Mouse (Mus musculus): ENCODE measurements around the gene Anxa2. TPM values are rescaled to one million over a fixed set of nuclear protein-coding genes. Genes with fewer than 3 reads are reported as not detected.

Gene Anxa2
- polyA plus RNA-seq, 1 experiment: 1,009 TPM

DNA sequence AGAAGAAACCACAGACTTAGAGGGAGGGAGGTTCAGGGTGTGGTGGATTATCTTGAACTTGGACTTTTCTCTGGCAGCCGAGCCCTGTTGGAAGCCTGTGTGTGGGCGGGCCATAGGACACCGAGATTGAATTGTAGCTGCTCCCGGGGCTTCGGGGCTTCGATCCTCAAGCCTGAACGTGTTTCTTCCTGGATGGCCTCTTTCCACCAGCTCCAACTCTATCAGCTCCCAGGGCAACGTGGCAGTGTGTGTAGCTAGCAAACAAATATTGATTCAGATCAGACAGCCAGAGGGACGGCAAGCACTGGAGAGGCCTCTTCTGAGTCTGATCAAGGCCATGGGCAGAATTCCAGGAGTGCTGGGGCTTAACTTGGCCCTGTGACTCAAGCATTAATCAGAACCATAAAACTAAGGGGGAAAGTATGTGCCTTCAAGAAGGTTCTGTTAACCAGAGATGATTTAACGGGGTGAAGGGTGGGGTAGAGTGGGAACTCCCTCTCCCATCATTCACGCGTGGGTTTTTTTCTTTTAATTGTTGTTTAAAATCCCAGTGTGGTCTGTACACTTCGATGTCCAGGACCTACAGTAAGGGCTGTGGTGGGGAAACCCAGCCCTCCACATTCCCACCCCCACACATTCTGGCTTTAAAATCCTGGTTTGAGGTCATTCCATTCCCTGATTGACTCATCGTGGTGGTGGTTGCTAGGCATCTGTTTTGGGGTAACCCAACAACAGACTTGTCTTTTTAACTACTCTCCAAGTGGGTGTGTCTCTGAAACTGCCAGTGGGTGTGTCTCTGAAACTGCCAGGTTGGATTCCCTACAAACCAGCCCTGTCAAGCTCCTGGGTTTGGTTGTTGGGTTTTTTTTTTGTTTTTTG, 4.6 kb downstream of the Anxa2 start:
- no peak for TF ChIP-seq MAX (IDR thresholded peaks at IDR 0.05; ENCODE audit: low read depth)
- TF ChIP-seq E2F4 (IDR thresholded peaks at IDR 0.05; ENCODE audit: insufficient read depth): no peak
- TF ChIP-seq POLR2A (IDR thresholded peaks at IDR 0.05; ENCODE audit: insufficient read length, low read depth): no peak
- no peak for TF ChIP-seq USF1 (IDR thresholded peaks at IDR 0.05; ENCODE audit: low read depth)
- no peak for TF ChIP-seq CEBPB (IDR thresholded peaks at IDR 0.05; ENCODE audit: insufficient read depth, poor library complexity, severe bottlenecking)
- no peak for TF ChIP-seq REST (IDR thresholded peaks at IDR 0.05; ENCODE audit: insufficient read depth, insufficient read length)
- no peak for TF ChIP-seq SRF (IDR thresholded peaks at IDR 0.05; ENCODE audit: control insufficient read depth, insufficient read length, low read depth)
- TF ChIP-seq TCF12 (IDR thresholded peaks at IDR 0.05; ENCODE audit: insufficient read depth, poor library complexity, severe bottlenecking): no peak
- TF ChIP-seq MYOD1 (IDR thresholded peaks at IDR 0.05; ENCODE audit: control insufficient read depth in 1 of 3, insufficient read length in 2 of 3, low read depth in 2 of 3): peak in 1 of 3 experiments; percentile 12
- peak; percentile 22 for TF ChIP-seq POLR2AphosphoS2 (IDR thresholded peaks at IDR 0.05; ENCODE audit: insufficient read length, low read depth)
- TF ChIP-seq TCF3 (IDR thresholded peaks at IDR 0.05; ENCODE audit: insufficient read length, low read depth): no peak
- TF ChIP-seq MYOG (IDR thresholded peaks at IDR 0.05; ENCODE audit: control insufficient read depth in 1 of 3, insufficient read depth in 1 of 3, insufficient read length in 2 of 3, low read depth in 2 of 3): no peak
- Histone ChIP-seq H3K4me3 (peak overlapping the region; percentile 95), H3K79me2 (ENCODE audit: control insufficient read depth, insufficient read depth) (peaks cover 77% of the 10 kb centered on the region), H3K36me3 (ENCODE audit: control insufficient read depth, insufficient read depth) (peaks cover 31% of the 10 kb centered on the region), H3K27me3 (ENCODE audit: control insufficient read depth, insufficient read depth, insufficient read length) (no peaks in the 10 kb centered on the region), H3K4me2 (ENCODE audit: low read depth) (peak overlapping the region; percentile 91), H3ac (ENCODE audit: control insufficient read depth, insufficient read length) (no peak overlapping the region)

GRCm38 (mm10) chr9:69458982-69459381, 5.6 kb downstream of the Anxa2 start:
- H3ac ChIP-seq (ENCODE audit: control insufficient read depth, insufficient read length): no peak overlapping the region
- peaks cover 84% of the 10 kb centered on the region for H3K79me2 ChIP-seq (ENCODE audit: control insufficient read depth, insufficient read depth)
- no peaks in the 10 kb centered on the region for H3K27me3 ChIP-seq (ENCODE audit: control insufficient read depth, insufficient read depth, insufficient read length)
- H3K4me3 ChIP-seq: no peak overlapping the region
- H3K36me3 ChIP-seq (ENCODE audit: control insufficient read depth, insufficient read depth): peaks cover 31% of the 10 kb centered on the region
- no peak for TF ChIP-seq TCF12 (IDR thresholded peaks at IDR 0.05; ENCODE audit: insufficient read depth, poor library complexity, severe bottlenecking)
- no peak for TF ChIP-seq POLR2AphosphoS2 (IDR thresholded peaks at IDR 0.05; ENCODE audit: insufficient read length, low read depth)
- TF ChIP-seq CEBPB (IDR thresholded peaks at IDR 0.05; ENCODE audit: insufficient read depth, poor library complexity, severe bottlenecking): no peak
- no peak for TF ChIP-seq E2F4 (IDR thresholded peaks at IDR 0.05; ENCODE audit: insufficient read depth)
- no peak for TF ChIP-seq MYOD1 (IDR thresholded peaks at IDR 0.05; ENCODE audit: control insufficient read depth in 1 of 3, insufficient read length in 2 of 3, low read depth in 2 of 3)
- TF ChIP-seq SRF (IDR thresholded peaks at IDR 0.05; ENCODE audit: control insufficient read depth, insufficient read length, low read depth): no peak
- no peak for TF ChIP-seq REST (IDR thresholded peaks at IDR 0.05; ENCODE audit: insufficient read depth, insufficient read length)
- TF ChIP-seq USF1 (IDR thresholded peaks at IDR 0.05; ENCODE audit: low read depth): no peak
- TF ChIP-seq TCF3 (IDR thresholded peaks at IDR 0.05; ENCODE audit: insufficient read length, low read depth): no peak
- TF ChIP-seq POLR2A (IDR thresholded peaks at IDR 0.05; ENCODE audit: insufficient read length, low read depth): no peak
- no peak for TF ChIP-seq MAX (IDR thresholded peaks at IDR 0.05; ENCODE audit: low read depth)
- peak overlapping the region; percentile 91 for H3K4me2 ChIP-seq (ENCODE audit: low read depth)

GRCm38 (mm10) chr9:69459876-69460275, 6.5 kb downstream of the Anxa2 start:
- Histone ChIP-seq H3K27me3 (ENCODE audit: control insufficient read depth, insufficient read depth, insufficient read length) (no peaks in the 10 kb centered on the region), H3K36me3 (ENCODE audit: control insufficient read depth, insufficient read depth) (peaks cover 35% of the 10 kb centered on the region), H3K79me2 (ENCODE audit: control insufficient read depth, insufficient read depth) (peaks cover 84% of the 10 kb centered on the region), H3K4me2 (ENCODE audit: low read depth) (peak overlapping the region; percentile 91), H3ac (ENCODE audit: control insufficient read depth, insufficient read length) (no peak overlapping the region), H3K4me3 (no peak overlapping the region)
- TF ChIP-seq MYOD1 (IDR thresholded peaks at IDR 0.05; ENCODE audit: control insufficient read depth in 1 of 3, insufficient read length in 2 of 3, low read depth in 2 of 3): no peak
- TF ChIP-seq CEBPB (IDR thresholded peaks at IDR 0.05; ENCODE audit: insufficient read depth, poor library complexity, severe bottlenecking): no peak
- no peak for TF ChIP-seq USF1 (IDR thresholded peaks at IDR 0.05; ENCODE audit: low read depth)
- no peak for TF ChIP-seq TCF12 (IDR thresholded peaks at IDR 0.05; ENCODE audit: insufficient read depth, poor library complexity, severe bottlenecking)
- no peak for TF ChIP-seq POLR2A (IDR thresholded peaks at IDR 0.05; ENCODE audit: insufficient read length, low read depth)
- no peak for TF ChIP-seq MYOG (IDR thresholded peaks at IDR 0.05; ENCODE audit: control insufficient read depth in 1 of 3, insufficient read depth in 1 of 3, insufficient read length in 2 of 3, low read depth in 2 of 3)
- TF ChIP-seq TCF3 (IDR thresholded peaks at IDR 0.05; ENCODE audit: insufficient read length, low read depth): no peak
- no peak for TF ChIP-seq E2F4 (IDR thresholded peaks at IDR 0.05; ENCODE audit: insufficient read depth)
- TF ChIP-seq SRF (IDR thresholded peaks at IDR 0.05; ENCODE audit: control insufficient read depth, insufficient read length, low read depth): no peak
- TF ChIP-seq POLR2AphosphoS2 (IDR thresholded peaks at IDR 0.05; ENCODE audit: insufficient read length, low read depth): no peak
- TF ChIP-seq MAX (IDR thresholded peaks at IDR 0.05; ENCODE audit: low read depth): no peak
- TF ChIP-seq REST (IDR thresholded peaks at IDR 0.05; ENCODE audit: insufficient read depth, insufficient read length): no peak

- no peak overlapping the region for H3K4me3 ChIP-seq
- TF ChIP-seq POLR2A (IDR thresholded peaks at IDR 0.05; ENCODE audit: insufficient read length, low read depth) (no peak), MYOD1 (IDR thresholded peaks at IDR 0.05; ENCODE audit: control insufficient read depth in 1 of 3, insufficient read length in 2 of 3, low read depth in 2 of 3) (no peak), TCF12 (IDR thresholded peaks at IDR 0.05; ENCODE audit: insufficient read depth, poor library complexity, severe bottlenecking) (no peak), MAX (IDR thresholded peaks at IDR 0.05; ENCODE audit: low read depth) (no peak)
- H3K36me3 ChIP-seq (ENCODE audit: control insufficient read depth, insufficient read depth): peaks cover 46% of the 10 kb centered on the region
- H3K27me3 ChIP-seq (ENCODE audit: control insufficient read depth, insufficient read depth, insufficient read length): no peaks in the 10 kb centered on the region
- H3K4me2 ChIP-seq (ENCODE audit: low read depth): peak overlapping the region; percentile 8
- H3ac ChIP-seq (ENCODE audit: control insufficient read depth, insufficient read length): no peak overlapping the region
- peaks cover 74% of the 10 kb centered on the region for H3K79me2 ChIP-seq (ENCODE audit: control insufficient read depth, insufficient read depth)
Observed at GRCm38 (mm10) chr9:69463046-69463445, 9.6 kb downstream of the Anxa2 start.

Data from myocyte (in vitro differentiated cells).